Mouse (Mus musculus) c-Kit-positive CD71-negative TER-119-negative erythroid progenitor cells, embryonic 14.5 days (primary cell): ENCODE measurements around the gene Sinhcaf.
"Not testable (repeated sequence)": the region's sequence is repeated elsewhere in the genome, so short reads cannot be mapped to it uniquely, and the experiment has no call there.

Experiments
- DNase-seq: peaks from one replicate; pipeline ENCODE4 v3.0.0-alpha.2; 2013; ENCODE audit warnings: low read depth

Sinhcaf gene

DNA sequence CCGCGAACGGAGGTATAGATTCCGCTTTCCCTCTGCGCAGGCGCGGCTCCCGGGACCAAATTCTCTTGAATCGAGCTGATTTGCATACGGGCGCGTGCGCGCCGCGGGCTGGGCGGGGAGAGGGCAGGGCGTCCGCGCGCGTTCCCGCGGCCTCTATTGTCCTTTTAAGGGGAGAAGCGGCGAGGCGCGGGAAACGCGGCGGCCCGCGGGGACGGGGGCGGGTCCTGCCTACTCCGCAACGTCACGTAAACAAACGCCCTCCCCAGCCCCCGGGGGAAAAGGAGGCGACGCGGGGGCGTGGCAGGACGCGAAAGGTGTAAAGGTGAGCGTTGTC is at the start of gene Sinhcaf:
Gene Sinhcaf (minus strand): TSS at position 59 of the 334 bp plus-strand sequence.
- peak; percentile 98 for DNase-seq

DNA sequence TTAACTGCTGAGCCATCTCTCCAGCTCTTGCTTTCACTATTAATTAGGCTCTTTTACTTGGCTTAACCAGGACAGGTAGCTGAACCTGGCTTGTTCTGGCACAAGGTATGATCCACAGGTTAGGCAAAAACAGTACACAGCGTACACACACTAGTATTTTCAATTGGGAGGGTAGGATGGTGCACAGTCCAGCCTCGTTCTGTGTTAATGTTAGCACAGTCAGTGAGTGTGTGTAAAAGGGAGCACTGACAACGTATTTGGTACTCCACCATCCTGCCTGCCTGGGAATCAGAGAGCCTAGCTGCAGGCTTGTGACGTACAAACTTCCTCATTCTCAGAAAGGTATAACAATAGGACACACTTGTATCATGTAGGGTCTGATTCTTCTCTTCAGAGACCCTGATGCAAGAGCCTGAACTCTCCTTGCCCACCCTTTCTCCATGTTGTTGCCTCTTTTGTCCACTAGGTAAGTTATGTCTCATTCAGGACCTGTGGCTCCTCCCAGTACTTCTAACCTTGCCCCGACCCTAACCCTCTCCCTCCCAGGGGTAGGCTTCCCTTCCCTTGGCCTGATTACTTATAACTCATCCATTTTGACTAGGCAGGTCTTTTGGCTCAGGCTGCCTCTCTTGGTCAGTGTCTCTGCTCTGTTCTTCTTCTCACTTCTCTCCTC is 48.2 kb upstream of the Sinhcaf start:
- DNase-seq: no peak

DNA sequence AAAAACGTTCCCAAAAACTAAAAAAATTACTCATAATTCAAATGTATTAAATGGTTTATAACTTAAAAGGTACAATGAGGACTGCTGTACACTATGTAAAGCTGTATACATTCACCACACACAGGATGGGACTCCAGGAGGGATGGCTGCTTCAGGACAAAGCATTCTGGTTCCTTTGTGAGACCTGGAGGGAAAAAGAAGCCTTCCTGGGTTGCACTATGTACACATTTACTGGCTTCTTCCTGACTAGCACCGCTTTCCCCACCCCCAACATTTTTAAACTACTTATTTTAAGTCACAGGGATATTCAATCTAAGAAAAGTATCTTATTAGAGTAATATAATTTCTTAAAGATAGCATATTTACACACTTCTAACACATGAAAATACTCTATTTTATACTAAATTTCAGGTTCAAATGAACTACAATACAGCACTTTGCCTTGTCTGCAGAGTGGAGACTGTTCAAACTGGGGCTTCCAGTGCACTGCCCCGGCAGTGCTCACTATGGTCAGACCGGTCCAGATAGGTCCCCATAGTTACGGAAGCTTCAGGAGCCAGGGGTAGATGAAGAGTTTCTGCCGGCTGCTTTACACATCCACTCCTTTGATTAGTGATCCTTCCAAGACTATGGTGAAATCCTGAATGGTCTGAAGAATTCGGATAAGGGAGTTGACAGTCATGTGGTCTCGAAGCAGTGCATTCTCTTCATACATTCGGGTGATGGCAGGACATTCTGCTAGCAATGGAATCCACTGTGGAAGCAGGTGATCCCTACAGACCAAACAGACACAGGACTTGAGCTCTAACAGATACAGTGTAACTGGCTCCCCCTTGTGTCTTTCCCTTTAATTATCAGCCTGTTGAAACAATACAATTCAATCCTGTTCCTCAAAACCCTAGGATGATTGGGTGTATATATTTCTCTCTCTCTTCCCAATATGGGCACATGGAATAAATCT is 47.1 kb upstream of the Sinhcaf start:
- no peak for DNase-seq

DNA sequence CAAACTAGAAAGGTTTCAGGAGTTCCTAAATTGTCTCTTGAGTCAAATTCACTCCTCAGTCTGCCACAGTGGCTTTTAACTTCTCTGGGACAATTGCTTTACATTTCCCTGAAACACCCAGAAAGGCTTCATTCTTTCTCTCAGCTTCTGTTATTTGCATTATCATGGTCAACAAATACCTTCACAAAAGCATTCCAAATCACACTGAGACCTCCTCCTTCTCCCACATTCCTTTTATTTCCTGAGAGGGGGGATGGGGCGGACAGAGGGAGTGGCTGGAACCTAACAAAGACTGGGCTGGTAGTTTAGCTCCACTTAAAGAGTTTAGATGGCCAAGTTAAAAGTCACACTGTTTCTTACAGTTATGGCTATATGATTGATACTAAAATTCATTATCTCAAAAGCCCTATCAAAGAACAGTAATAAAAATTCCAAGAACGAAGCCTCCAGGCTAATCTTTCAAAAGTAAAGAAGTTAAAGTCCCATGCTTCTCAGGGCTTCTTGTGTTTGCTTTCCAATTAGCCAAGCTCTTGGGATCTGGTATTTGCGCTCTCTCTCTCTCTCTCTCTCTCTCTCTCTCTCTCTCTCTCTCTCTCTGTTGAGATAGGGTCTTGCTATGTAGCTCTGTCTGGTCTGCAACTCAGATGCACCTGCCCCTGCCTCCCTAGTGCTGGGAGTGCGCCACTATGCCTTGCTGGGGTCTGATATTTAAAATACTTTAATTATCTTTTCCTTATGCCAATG is 46.3 kb upstream of the Sinhcaf start:
- DNase-seq: no peak

DNA sequence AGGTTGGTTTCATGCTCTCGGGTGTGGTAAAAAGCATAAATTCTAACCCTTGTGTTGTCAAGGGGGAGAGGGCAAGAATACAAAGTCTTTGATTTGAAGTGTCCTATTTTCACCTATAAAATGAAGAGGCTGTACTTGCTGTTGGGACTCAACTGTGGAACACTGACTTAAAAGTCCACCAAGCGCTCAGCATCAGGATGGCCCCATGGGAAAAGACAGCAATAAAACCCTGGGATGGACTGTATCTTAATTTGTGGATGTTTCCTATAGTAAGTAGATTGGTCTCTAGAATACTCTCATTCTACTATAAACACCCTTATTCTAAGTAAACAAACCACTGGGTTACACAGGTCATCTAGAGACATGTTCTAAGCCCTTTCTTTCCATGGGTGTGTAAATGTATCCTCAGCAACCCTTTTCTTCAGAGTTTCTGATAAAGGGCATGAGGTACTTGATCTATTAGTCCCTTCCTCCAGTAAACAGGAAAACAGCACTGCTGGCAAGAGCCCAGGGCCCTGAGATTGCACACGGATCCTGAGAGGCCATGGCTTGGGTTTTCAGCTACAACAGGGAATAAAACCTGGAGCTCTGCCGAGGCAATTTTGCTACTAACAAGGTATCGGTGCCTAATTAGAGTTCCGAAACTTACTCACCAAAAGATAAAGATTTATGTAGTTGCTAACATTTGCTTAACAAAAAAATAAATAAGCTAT is 45.5 kb upstream of the Sinhcaf start:
- no peak for DNase-seq

DNA sequence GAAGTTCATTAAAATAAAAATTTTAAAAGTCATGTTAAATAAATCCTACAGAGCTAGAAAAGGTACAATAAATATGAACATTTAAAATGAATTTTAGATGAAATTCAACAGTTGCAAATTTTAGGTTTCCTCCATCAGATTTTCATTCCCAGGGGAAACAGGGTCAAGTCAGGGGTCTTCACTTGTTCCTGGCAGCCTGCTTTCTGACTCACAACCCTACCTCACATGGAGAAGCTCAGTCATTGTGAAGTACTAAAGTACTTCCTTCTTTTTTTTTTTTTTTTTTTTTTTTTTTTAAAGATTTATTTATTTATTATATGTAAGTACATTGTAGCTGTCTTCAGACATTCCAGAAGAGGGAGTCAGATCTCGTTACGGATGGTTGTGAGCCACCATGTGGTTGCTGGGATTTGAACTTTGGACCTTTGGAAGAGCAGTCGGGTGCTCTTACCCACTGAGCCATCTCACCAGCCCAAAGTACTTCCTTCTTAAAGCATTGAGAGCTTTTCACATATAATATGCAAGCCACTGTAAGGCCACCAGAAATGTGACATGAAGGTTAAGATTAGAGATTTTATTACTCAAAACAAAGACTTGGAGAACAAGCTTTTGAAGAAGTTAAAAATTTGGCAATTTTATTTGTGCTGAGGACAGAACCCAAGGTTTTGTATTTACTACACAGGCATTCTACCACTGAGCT is 43.7 kb upstream of the Sinhcaf start:
- DNase-seq: not testable (repeated sequence)

DNA sequence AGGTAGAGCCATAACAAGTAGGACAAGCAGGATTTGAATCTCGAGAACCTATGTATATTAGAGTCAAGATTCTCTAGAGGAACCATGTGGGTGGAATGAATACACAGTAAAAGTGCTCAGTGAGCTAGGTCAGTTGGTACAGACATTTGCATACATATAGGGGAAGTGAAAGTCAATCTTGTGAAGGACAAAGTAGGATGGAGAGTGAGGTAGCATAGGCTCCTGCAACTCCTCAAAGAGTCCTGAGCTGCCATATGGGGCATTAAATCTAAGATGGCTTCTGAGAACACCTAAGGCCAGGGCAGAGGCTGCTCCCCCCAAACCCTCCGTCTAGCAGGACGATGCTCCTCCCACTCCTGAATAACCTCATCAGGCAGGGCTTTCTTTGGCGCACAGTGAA is 39.7 kb upstream of the Sinhcaf start:
- no peak for DNase-seq

DNA sequence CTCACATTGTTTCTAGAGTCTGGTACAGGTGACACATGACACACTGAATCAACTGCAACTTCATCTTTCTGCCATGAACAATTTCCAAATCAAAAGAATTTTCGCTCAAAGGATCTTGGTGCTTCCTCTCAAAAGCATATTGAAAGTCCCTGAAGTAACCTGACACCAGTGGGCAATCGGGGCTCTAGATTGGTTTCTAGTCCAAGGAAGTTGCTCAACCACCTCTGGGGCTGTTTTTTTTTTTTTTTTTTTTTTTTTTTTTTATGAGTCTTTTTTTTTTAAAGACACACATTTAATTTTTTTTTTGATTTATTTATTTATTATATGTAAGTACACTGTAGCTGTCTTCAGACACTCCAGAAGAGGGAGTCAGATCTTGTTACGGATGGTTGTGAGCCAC is 34.2 kb upstream of the Sinhcaf start:
- DNase-seq: no peak

DNA sequence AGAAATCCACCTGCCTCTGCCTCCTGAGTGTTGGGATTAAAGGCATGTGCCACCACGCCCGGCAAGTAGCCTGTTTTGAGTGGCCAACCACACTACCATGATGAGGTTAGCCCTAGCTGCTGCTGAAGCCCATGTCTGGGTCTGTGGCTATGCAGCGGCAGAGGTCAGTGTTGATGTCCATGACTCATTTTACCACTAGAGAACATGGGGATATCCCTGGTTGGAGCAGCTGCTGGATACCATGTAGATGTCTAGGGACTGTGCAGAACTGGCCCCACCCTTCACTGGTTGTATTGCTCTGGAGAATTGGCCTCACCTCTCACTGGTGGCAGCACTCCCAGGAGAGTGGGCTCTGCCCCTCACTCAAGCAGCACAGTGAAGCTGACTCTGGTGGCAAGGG is 28.8 kb upstream of the Sinhcaf start:
- DNase-seq: no peak

DNA sequence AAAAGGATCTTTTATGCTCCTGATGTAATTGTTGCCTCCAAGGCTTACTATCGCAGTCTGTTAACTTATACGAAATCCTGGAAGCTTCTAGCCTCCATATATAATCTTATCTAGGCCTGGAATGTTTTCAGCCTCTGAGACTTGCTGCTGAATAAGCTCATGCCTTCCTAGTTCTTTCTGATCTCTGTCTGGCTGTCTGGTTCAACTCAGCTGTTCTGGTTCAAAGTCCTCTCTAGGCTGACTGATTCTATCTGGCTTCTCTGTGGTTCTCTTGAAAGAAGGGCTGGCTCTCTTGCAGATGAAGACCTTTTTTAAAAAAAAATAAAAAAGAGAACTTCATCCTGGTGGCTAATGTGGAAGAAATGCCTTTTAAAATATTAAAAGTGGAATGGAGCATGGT is 26.6 kb upstream of the Sinhcaf start:
- no peak for DNase-seq

DNA sequence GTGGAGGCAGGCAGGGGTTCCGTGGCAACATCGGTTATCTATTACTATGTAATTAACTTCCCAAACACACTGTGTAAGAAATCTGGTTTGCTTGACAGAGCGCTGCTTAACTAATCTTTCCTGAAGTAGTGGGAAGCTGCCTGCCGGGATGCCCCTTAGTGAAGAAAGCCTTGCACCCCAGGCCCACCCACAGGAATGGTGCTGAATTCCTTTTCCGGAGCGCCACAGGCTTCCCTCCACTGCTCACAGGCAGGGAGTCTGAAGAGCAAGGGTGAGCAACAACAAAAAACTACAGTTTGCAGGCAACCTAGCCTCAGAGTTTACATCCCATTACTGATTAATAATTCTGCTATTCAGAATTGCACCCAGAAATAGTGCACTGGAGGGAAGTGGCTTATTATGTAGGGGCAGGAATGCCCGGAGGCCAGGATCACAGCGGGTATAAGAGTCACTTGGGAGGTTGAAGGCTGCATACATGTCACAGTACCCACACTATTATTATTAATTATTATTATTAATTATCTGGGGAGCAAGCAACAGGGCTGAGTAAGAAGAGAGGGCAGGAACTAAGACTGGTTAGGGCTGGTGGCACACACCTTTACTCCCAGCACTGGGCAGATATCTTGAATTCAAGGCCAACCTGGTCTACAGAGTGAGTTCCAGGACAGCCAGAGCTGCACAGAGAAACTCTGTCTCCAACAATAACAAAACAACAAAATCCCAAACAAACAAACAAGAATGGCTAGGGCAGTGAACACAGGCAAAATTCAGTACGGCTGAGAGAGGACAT is 26.0 kb upstream of the Sinhcaf start:
- no peak for DNase-seq

DNA sequence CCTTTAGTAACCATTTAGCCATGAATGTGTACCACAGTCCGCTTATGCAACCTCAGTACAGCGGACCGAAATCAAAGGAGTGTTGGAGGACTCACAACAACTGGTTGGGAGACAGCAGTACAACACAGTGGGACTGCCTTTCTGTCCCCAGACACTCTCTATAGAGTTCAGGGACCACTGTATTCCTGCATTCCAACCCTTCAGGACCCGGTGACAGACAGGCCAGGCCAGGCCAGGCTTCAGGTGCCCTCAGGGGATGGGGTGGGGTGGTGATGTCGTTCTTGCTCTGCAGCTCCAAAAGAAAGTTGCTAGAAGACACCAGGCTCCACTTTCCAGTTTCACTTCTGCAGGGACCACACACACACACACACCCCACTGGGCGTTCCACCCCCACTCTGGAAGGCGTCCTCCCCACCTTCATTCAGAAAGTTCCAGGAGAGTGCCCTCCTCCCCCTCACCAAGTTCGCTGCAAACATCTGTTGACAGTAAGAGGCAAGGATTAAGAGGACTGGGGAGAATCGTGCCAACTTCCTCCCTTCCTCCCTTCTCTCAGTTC is 25.2 kb upstream of the Sinhcaf start:
- no peak for DNase-seq

DNA sequence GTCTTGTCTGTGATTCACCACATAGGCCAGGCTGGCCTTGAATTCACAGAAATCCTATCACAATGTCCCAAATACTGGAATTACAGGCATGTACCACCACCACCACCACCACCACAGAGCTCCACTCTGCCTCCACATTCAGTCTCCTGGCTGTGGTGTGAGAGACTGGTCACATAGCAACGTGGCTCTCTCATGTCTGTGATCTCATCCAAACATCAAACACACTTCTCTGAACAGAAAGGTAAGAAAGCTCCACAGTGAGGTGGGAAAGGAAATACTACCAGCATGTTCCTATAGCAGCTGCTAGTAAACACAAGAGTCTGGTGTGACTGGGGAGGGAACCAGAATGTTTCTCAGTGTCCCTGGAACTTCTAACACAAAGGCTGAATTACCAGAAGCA is 15.0 kb upstream of the Sinhcaf start:
- no peak for DNase-seq

DNA sequence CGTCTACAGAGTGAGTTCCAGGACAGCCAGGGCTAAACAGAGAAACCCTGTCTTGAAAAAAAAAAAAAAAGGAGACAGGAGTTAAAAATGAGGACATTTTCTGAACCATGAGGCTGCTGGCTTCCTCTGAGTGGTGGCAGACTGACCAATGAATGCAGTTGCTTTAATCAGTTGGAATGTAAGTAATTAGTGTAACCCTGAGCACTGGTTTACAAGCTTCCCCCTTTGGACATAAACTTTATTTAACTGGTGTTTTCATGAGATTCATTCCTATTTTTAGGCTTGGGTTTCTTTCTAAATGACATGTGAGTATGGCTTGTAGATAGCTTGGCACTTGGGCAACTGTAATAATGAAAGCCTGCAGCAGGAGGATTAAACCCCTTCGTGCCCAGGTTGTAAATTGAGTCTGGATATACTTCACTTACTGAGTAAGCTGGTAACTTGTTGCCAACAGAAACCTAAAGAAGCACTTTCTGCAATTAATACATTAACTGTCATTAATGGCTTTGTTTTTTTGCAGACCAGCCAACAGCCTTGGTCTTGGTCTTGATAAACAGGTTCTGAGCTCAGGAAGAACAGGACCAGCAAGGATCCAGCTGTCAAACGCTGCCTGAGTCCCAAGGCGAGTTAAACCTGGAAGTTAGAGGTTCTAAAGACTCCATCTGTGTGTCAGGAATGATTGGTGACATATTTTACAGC is 13.4 kb upstream of the Sinhcaf start:
- DNase-seq: no peak

DNA sequence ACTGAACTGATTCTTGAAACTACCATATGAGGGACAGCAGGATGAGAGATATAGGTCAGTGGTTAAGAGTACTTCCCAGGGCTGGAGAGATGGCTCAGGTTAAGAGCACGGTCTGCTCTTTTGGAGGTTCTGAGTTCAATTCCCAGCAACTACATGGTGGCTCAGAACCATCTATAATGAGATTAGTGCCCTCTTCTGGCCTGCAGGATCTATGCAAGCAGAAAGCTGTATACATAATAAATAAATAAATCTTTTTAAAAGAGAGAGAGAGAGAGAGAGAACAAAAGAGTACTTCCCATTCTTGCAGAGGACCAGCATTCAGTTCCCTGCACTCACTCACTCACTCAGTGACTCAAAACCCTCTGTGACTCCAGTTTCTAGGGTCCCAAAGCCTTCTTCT is 12.4 kb upstream of the Sinhcaf start:
- no peak for DNase-seq

DNA sequence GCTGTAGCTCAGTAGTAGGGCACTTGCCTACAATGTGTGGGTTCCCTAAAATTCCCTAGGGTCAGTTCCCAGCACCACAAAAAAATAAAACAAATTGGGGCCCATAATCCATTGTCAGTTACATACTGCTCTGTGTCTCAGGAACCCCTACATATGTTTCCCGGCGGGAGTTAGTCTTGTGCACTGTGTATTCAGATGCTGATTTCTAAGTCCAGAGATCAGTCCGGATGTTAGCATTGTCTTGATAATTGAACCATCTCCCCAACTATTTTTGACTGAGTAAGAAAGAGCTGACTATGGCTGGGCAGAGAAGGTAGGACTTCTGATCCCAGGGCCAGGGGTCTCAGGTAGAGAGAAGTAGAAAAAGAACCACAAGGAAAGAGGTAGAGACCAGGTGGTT is 10.8 kb upstream of the Sinhcaf start:
- no peak for DNase-seq

DNA sequence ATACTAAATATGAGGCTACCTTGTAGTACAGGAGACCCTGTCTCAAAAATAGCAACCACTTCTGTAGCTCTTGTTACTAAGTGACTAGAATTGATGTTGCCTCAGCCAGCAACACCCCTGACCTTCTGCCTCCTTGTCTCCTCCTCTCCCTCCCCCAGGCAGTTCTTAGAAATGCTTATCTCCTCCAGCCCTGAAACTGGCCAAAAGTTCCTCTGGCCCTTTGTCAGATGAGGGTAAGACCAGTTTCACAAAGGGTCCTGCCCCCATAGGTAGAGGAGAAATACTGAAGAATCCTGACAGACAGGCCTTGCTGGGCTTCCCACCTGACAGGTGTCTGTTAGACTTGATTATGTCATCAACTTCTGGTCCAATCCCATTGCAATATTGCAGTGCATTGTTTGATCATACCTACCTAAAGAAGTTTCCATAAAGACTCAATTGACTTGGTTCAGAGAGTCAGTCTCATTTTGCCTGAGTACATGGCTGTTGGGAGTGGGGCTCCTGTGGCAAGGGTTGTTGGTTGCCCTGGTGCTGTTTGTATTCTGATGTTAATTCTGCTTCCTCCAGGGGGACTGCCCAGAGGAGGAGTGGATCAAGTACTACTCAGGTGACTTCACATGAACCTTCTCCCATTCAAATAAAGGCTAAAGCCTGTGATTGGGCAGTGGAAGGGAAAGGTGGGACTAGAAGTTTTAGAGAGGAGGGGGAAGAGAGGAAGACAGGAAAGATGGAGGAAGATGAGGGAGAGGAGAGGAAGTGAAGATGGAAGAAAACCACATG is 9.6 kb upstream of the Sinhcaf start:
- no peak for DNase-seq

DNA sequence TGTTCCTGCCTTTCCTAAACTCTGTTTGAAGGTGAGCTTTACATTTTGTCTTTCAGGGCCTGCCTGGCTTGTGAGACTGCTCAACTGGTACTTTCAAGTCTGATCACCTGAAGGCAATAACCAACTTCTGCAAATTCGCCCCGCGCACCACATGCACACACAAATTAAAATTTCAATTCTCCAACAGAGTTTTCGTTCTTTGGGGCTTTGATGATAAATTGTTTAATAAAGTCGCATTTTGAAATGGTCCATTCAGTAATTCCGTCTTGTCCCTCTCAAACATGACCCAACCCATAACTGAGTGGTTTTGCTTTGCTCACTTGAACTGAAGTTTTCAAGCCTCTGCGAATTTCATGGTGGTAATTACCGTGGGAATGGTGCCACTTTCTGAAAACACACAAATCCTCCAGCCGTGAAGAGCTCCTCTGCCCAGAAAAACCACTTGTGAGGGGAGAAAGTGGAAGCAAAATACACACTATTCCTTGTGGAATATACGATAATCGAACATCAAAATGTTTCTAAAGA is 676 bp upstream of the Sinhcaf start:
- DNase-seq: no peak
